Mouse (Mus musculus): ENCODE measurements around the gene Tigd4.
"Not testable (repeated sequence)": the region's sequence is repeated elsewhere in the genome, so short reads cannot be mapped to it uniquely, and the experiment has no call there.

Tigd4 gene

DNA sequence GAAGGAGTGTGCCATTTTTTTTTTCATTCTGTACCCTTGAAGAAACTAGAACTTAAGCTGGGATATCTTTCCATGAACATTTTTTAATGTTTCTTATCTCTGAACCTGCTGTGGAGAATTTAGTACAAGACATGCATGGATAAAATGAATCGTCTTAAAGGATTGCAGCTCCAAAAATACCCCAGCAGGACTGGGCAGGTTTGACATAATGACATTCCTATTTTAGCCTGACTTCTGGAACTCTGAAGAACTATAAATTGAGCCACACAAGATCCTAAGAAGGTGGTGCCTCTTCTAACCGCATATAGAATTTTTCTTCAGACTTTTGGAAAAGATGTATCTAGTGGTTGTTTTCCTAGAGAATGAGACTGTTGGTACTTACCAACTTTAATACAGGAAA is at the start of gene Tigd4:
Gene Tigd4, plus strand, starts transcription at position 301 of the 400 bp plus-strand sequence.
- no peak for DNase-seq (ENCODE audit: low read depth, low spot score)

DNA sequence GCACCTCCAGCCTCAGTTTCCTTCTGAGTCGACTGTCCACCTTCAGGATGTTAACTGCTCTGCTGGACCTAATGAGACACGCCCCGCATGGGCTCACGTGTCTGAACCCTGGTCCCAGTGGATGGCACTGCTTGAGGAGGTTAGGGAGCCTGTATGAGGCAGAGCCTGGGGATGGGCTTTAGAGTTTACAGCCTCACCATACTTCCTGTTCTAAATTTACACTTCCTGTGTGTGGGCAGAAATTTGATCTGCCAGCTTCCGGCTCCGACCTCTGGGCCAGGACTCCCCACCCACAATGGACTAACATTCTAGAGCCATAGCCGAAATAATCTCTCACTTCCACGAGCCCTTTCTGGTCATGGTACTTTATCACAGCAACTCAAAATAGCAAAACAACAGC is 46.2 kb upstream of the Tigd4 start:
- no peak for DNase-seq (ENCODE audit: low read depth, low spot score)

GRCm38 (mm10) chr3:84555780-84556179 is 37.6 kb upstream of the Tigd4 start:
- DNase-seq (ENCODE audit: low read depth, low spot score) = no peak

- no peak for DNase-seq (ENCODE audit: low read depth, low spot score)
Observed at GRCm38 (mm10) chr3:84558301-84558700, 35.1 kb upstream of the Tigd4 start.

GRCm38 (mm10) chr3:84562911-84563310 is 30.5 kb upstream of the Tigd4 start:
- DNase-seq (ENCODE audit: low read depth, low spot score) = not testable (repeated sequence)

DNA sequence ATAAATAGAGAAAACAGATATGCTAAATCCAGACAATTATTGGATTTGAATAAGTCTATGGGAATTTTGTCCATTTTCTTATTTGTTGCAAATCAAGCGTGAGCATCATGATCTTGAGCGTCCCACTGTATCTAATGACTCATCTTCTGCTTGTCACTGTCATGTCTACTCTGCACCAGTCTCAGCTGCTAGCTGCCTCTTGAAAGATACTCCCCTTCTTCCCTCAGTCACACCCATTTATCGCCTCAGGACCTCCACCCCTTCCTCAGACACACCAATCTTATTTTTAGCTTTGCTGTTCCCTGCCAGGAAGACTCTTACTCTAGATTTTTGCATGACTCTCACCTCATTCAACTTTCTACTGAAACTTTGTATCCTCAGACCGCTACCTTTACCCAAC is 30.0 kb upstream of the Tigd4 start:
- DNase-seq (ENCODE audit: low read depth, low spot score) = no peak

- DNase-seq (ENCODE audit: low read depth, low spot score) = no peak
Observed at GRCm38 (mm10) chr3:84568540-84568939, 24.8 kb upstream of the Tigd4 start.

GRCm38 (mm10) chr3:84569587-84569986 is 23.8 kb upstream of the Tigd4 start:
- DNase-seq (ENCODE audit: low read depth, low spot score) = no peak

GRCm38 (mm10) chr3:84570501-84570900 is 22.9 kb upstream of the Tigd4 start:
- no peak for DNase-seq (ENCODE audit: low read depth, low spot score)

DNA sequence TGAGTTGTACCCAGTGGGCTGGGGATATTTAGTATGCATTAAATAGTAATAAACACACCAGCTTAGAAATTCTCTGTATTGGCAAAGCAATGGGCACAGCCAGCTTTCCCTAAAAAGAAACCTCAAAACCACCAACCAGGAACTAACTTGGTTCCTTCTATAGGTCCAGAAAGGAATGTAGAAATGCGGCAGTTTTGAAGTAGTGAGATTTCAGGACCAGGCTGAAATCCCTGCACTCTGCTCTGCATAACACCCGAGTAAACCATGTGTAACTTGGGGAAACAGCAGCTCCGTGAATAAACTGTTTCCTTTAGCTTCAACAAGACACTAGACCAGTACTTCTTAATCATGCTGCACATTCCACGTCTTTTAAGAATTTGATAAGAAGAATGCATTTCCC is 12.7 kb upstream of the Tigd4 start:
- no peak for DNase-seq (ENCODE audit: low read depth, low spot score)

GRCm38 (mm10) chr3:84581696-84582022 is 11.7 kb upstream of the Tigd4 start:
- DNase-seq (ENCODE audit: low read depth, low spot score) = no peak

GRCm38 (mm10) chr3:84582023-84582912 is 11.1 kb upstream of the Tigd4 start, which contains the start of gene Arfip1:
TSS of gene Arfip1 (minus strand) at chr3:84582625.
- peak; percentile 98 for DNase-seq (ENCODE audit: low read depth, low spot score)

DNA sequence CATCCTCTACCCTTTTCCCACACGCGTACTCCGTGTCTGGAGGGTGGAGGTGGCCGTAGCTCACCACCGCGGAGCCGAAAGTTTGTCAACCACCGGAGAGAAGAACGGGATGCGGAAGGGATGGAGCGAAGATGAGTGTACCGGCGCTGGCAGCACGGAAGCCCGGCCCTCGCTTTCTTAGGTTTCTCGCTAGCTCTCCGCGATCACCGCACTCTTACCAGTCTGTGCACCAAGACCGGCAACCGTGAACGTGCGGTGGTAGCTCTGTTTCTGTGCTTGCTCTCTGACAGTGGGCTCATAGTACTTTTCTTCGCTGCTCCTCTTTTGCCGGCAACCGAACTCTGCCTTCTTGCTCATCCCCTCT is 10.5 kb upstream of the Tigd4 start:
- no peak for DNase-seq (ENCODE audit: low read depth, low spot score)

DNA sequence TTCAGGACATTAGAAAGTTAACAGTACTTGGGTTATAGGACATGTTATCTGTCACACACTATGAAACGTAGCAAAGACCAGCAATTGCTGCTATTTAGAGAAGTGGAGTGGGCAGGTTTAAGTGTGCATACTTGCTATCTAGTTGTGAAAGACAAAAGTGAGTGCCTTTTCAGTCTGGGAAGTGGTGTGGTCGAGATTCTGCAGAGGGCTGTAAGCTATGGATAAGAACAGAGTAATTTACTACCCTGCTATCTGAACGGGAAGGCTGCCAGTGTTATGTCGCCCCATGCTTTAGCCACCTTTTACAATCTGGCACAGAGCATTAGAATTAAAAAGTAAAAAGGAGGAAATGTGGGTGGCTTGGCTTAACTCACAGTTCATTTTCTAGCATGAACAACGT is 6.6 kb upstream of the Tigd4 start:
- DNase-seq (ENCODE audit: low read depth, low spot score) = no peak

- DNase-seq (ENCODE audit: low read depth, low spot score) = peak; percentile 71
Observed at GRCm38 (mm10) chr3:84594894-84595676, 1.7 kb downstream of the Tigd4 start.

GRCm38 (mm10) chr3:84595677-84596234 is 2.4 kb downstream of the Tigd4 start:
- DNase-seq (ENCODE audit: low read depth, low spot score) = no peak

- DNase-seq (ENCODE audit: low read depth, low spot score) = no peak
Observed at GRCm38 (mm10) chr3:84597996-84598734, 4.8 kb downstream of the Tigd4 start.

DNA sequence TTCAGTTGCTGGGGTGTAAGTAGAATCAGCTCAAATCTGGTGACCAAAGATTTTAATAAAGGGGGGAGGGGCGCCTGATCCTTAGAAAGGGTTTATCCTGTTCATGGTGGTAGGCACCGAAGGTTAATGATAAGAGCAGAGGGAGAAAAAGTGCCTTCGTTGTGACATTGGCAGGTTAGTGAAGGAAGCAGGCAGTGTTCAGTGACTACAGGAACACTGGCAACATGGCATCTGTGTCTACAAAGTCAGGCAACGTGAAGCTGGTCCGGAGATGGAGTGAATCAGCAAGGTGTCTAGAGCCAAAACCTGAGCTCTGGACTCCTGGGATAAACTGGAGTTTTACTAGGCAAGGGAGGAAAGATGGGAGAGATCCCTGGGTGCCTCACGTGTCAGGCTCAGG is 5.4 kb downstream of the Tigd4 start:
- DNase-seq (ENCODE audit: low read depth, low spot score) = no peak

DNA sequence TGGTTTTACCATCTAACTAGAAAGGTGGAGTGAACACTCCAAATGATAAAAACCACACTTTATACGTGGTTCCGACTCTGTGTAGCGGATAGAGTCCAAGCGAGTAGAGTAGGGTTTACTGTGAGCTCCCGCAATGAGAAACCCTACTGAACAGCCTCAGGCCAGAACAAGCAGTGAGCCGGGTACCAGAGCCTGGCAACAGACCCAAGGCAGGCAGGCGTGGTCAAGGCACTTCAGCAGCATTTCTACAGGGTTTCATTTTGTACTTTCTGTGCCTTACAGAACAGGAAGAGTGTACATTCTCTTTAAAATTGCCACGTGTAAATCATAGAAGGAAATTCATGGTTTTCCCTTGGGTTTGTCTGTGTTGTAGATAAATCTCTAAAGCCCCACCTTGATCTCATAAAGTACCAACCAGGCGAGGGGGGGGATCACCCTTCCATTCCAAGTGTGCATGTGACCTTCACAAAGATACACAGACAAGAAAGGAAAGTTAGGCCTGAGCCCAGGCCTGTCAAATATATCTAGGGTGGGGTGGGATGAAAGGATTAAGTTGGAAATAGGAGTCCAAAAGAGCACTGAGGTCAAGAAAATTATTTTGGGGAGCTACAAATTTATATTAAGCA is 8.6 kb downstream of the Tigd4 start:
- DNase-seq (ENCODE audit: low read depth, low spot score) = peak; percentile 46

DNA sequence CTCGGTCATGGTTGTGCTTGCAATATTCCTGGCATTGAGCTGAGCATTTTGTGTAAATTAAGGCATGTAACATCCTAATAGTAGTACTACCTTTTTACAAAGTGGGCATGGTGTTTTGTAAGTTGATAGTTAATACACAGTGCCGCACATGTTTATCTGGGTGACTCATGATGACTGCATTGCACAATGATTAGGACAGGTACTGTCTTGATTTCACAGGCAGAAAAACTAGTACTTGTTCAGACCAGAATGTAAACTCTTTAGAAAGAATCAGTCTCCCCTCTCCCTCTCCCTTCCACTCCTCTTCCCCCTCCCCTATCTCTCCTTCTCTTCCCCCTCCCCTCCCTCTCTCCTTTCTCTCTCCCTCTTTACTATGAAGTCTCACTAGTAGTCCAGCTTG is 9.4 kb downstream of the Tigd4 start:
- DNase-seq (ENCODE audit: low read depth, low spot score) = no peak

GRCm38 (mm10) chr3:84603212-84603611 is 9.8 kb downstream of the Tigd4 start:
- no peak for DNase-seq (ENCODE audit: low read depth, low spot score)
